Mouse (Mus musculus): ENCODE measurements around the gene Gcm1. TPM values are rescaled to one million over a fixed set of nuclear protein-coding genes. Genes with fewer than 3 reads are reported as not detected.
"Not testable (repeated sequence)": the region's sequence is repeated elsewhere in the genome, so short reads cannot be mapped to it uniquely, and the experiment has no call there.

Gcm1 gene
- polyA plus RNA-seq, 1 experiment from 2014 or later: not detected

GRCm38 (mm10) chr9:78054298-78054697 lies 2.6 kb downstream of the Gcm1 start:
- Histone ChIP-seq H3K9ac (no peak overlapping the region), H3K36me3 (no peaks in the 10 kb centered on the region), H3K4me3 (no peak overlapping the region), H3K27me3 (no peaks in the 10 kb centered on the region), H3K4me1 (replicated peaks) (no peaks in the 10 kb centered on the region), H3K27ac (no peak overlapping the region), H3K4me2 (no peak overlapping the region), H3K9me3 (no peaks in the 10 kb centered on the region)
- WGBS: 83% methylated on average over 3 of the region's 3 CpGs
- ATAC-seq (ENCODE audit: low FRiP score): no peak

- Histone ChIP-seq H3K9ac (no peak overlapping the region), H3K27ac (no peak overlapping the region), H3K9me3 (no peaks in the 10 kb centered on the region), H3K27me3 (no peaks in the 10 kb centered on the region), H3K4me3 (no peak overlapping the region), H3K4me2 (no peak overlapping the region), H3K36me3 (no peaks in the 10 kb centered on the region), H3K4me1 (replicated peaks) (no peaks in the 10 kb centered on the region)
- ATAC-seq (ENCODE audit: low FRiP score): no peak
- 88% methylated on average over 16 of the region's 16 CpGs for WGBS
Observed at GRCm38 (mm10) chr9:78059525-78060120, 7.9 kb downstream of the Gcm1 start.

GRCm38 (mm10) chr9:78062392-78062791 lies 10.7 kb downstream of the Gcm1 start:
- 75% methylated on average over 9 of the region's 9 CpGs for WGBS
- Histone ChIP-seq H3K36me3 (no peaks in the 10 kb centered on the region), H3K4me3 (no peak overlapping the region), H3K9ac (no peak overlapping the region), H3K4me1 (replicated peaks) (no peaks in the 10 kb centered on the region), H3K27me3 (no peaks in the 10 kb centered on the region), H3K4me2 (no peak overlapping the region), H3K9me3 (no peaks in the 10 kb centered on the region), H3K27ac (no peak overlapping the region)
- no peak for ATAC-seq (ENCODE audit: low FRiP score)

- H3K4me1 ChIP-seq (replicated peaks): no peaks in the 10 kb centered on the region
- no peaks in the 10 kb centered on the region for H3K27me3 ChIP-seq
- H3K36me3 ChIP-seq: no peaks in the 10 kb centered on the region
- no peak overlapping the region for H3K9ac ChIP-seq
- WGBS: 78% methylated on average over 10 of the region's 10 CpGs
- ATAC-seq (ENCODE audit: low FRiP score): no peak
- no peak overlapping the region for H3K4me2 ChIP-seq
- H3K9me3 ChIP-seq: no peaks in the 10 kb centered on the region
- no peak overlapping the region for H3K4me3 ChIP-seq
- H3K27ac ChIP-seq: no peak overlapping the region
Observed at GRCm38 (mm10) chr9:78064121-78064520, 12.4 kb downstream of the Gcm1 start.

- Histone ChIP-seq H3K27me3 (no peaks in the 10 kb centered on the region), H3K4me1 (replicated peaks) (no peaks in the 10 kb centered on the region), H3K9me3 (no peaks in the 10 kb centered on the region; the same call in 1 of the 2 replicates), H3K9ac (no peak overlapping the region), H3K4me3 (no peak overlapping the region), H3K27ac (no peak overlapping the region), H3K4me2 (no peak overlapping the region), H3K36me3 (no peaks in the 10 kb centered on the region)
- ATAC-seq (ENCODE audit: low FRiP score): no peak
- WGBS: 81% methylated on average over 5 of the region's 5 CpGs
Observed at GRCm38 (mm10) chr9:78070496-78070895, 18.8 kb downstream of the Gcm1 start.

- 94% methylated on average over 4 of the region's 4 CpGs for WGBS
- H3K4me1 ChIP-seq (replicated peaks): no peaks in the 10 kb centered on the region
- no peak for ATAC-seq (ENCODE audit: low FRiP score)
- no peak overlapping the region for H3K27ac ChIP-seq
- no peaks in the 10 kb centered on the region for H3K27me3 ChIP-seq
- H3K36me3 ChIP-seq: no peaks in the 10 kb centered on the region
- H3K9me3 ChIP-seq: no peaks in the 10 kb centered on the region; the same call in 1 of the 2 replicates
- H3K4me2 ChIP-seq: no peak overlapping the region
- H3K9ac ChIP-seq: no peak overlapping the region
- H3K4me3 ChIP-seq: no peak overlapping the region
Observed at GRCm38 (mm10) chr9:78071626-78072025, 19.9 kb downstream of the Gcm1 start.

- H3K27me3 ChIP-seq; H3K4me2 ChIP-seq; H3K9ac ChIP-seq; H3K4me1 ChIP-seq (replicated peaks); ATAC-seq (ENCODE audit: low FRiP score); H3K27ac ChIP-seq; H3K9me3 ChIP-seq; H3K36me3 ChIP-seq; H3K4me3 ChIP-seq: not testable (repeated sequence)
- 92% methylated on average over 3 of the region's 3 CpGs for WGBS
Observed at GRCm38 (mm10) chr9:78073291-78073690, 21.6 kb downstream of the Gcm1 start.

- 87% methylated on average over 13 of the region's 13 CpGs for WGBS
- no peak overlapping the region for H3K4me3 ChIP-seq
- H3K9ac ChIP-seq: no peak overlapping the region
- no peak for ATAC-seq (ENCODE audit: low FRiP score)
- no peak overlapping the region for H3K4me2 ChIP-seq
- no peak overlapping the region for H3K27ac ChIP-seq
- no peaks in the 10 kb centered on the region for H3K4me1 ChIP-seq (replicated peaks)
- H3K36me3 ChIP-seq: no peaks in the 10 kb centered on the region
- no peaks in the 10 kb centered on the region; the same call in 1 of the 2 replicates for H3K9me3 ChIP-seq
- no peaks in the 10 kb centered on the region for H3K27me3 ChIP-seq
Observed at GRCm38 (mm10) chr9:78073713-78074340, 22.1 kb downstream of the Gcm1 start.

GRCm38 (mm10) chr9:78075256-78075655 lies 23.5 kb downstream of the Gcm1 start:
- Histone ChIP-seq H3K4me3 (no peak overlapping the region), H3K4me1 (replicated peaks) (no peaks in the 10 kb centered on the region), H3K27me3 (no peaks in the 10 kb centered on the region), H3K9me3 (no peaks in the 10 kb centered on the region), H3K9ac (no peak overlapping the region), H3K36me3 (peaks cover under 1% of the 10 kb centered on the region; the same call in 1 of the 2 replicates), H3K27ac (no peak overlapping the region), H3K4me2 (no peak overlapping the region)
- ATAC-seq (ENCODE audit: low FRiP score): no peak
- WGBS: 92% methylated on average over 3 of the region's 3 CpGs

GRCm38 (mm10) chr9:78078240-78078639 lies 26.5 kb downstream of the Gcm1 start:
- H3K9me3 ChIP-seq: no peaks in the 10 kb centered on the region
- 41% methylated on average over 2 of the region's 2 CpGs for WGBS
- no peak overlapping the region for H3K27ac ChIP-seq
- H3K9ac ChIP-seq: no peak overlapping the region
- H3K4me2 ChIP-seq: no peak overlapping the region
- no peak overlapping the region for H3K4me3 ChIP-seq
- no peaks in the 10 kb centered on the region for H3K4me1 ChIP-seq (replicated peaks)
- H3K36me3 ChIP-seq: peaks cover 19% of the 10 kb centered on the region
- no peak for ATAC-seq (ENCODE audit: low FRiP score)
- H3K27me3 ChIP-seq: no peaks in the 10 kb centered on the region

GRCm38 (mm10) chr9:78081835-78082234 lies 30.1 kb downstream of the Gcm1 start:
- 64% methylated on average over 7 of the region's 7 CpGs for WGBS
- no peaks in the 10 kb centered on the region for H3K27me3 ChIP-seq
- H3K9me3 ChIP-seq: no peaks in the 10 kb centered on the region
- H3K36me3 ChIP-seq: peaks cover 53% of the 10 kb centered on the region
- no peak for ATAC-seq (ENCODE audit: low FRiP score)
- no peak overlapping the region for H3K4me3 ChIP-seq
- no peak overlapping the region for H3K9ac ChIP-seq
- H3K4me2 ChIP-seq: no peak overlapping the region
- no peak overlapping the region for H3K27ac ChIP-seq
- no peaks in the 10 kb centered on the region for H3K4me1 ChIP-seq (replicated peaks)

- Histone ChIP-seq H3K9ac (no peak overlapping the region), H3K9me3 (no peaks in the 10 kb centered on the region), H3K4me1 (replicated peaks) (no peaks in the 10 kb centered on the region), H3K27me3 (no peaks in the 10 kb centered on the region), H3K4me3 (no peak overlapping the region), H3K27ac (no peak overlapping the region), H3K4me2 (no peak overlapping the region), H3K36me3 (peaks cover 73% of the 10 kb centered on the region)
- no peak for ATAC-seq (ENCODE audit: low FRiP score)
- WGBS: 95% methylated on average over 4 of the region's 4 CpGs
Observed at GRCm38 (mm10) chr9:78084341-78084740, 32.6 kb downstream of the Gcm1 start.

GRCm38 (mm10) chr9:78085722-78086287 lies 34.1 kb downstream of the Gcm1 start:
- Histone ChIP-seq H3K4me1 (replicated peaks) (no peaks in the 10 kb centered on the region), H3K9ac (no peak overlapping the region), H3K4me2 (no peak overlapping the region), H3K27me3 (no peaks in the 10 kb centered on the region), H3K4me3 (no peak overlapping the region), H3K36me3 (peaks cover 72% of the 10 kb centered on the region), H3K27ac (no peak overlapping the region), H3K9me3 (no peaks in the 10 kb centered on the region)
- ATAC-seq (ENCODE audit: low FRiP score): no peak
- 90% methylated on average over 14 of the region's 14 CpGs for WGBS
